ENCODE assay signal across 17 mouse cellular contexts in the genomic region with DNA sequence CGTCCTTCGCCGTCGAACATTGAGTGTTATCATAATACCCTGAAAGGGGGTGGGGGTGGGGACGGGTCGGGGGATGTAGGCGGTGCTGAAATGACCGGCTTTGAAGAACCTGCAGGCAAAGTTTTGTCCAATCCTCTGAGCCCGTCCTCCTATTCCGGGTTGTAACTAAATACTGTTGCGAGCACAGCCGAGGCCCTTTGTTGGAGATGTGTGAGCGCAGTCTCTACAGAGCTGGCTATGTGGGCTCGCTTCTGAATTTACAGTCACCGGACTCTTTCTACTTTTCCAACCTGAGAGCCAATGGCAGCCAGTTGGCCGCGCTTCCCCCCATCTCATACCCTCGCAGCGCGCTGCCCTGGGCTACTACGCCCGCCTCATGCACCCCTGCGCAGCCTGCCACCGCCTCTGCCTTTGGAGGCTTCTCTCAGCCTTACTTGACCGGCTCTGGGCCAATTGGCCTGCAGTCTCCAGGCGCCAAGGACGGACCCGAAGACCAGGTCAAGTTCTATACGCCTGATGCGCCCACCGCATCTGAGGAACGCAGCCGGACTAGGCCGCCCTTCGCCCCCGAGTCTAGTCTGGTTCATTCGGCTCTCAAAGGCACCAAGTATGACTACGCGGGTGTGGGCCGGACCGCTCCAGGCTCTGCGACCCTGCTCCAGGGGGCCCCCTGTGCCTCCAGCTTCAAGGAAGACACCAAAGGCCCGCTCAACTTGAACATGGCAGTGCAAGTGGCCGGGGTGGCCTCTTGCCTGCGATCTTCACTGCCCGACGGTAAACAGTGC. TPM values are rescaled to one million over a fixed set of nuclear protein-coding genes. Genes with fewer than 3 reads are reported as not detected.
A peak's percentile ranks its signal among the peaks of the same experiment; 100 is the strongest.
DNase-seq lines count a peak whose midpoint lies in the region; ATAC-seq lines count a peak whose summit lies in the region.
"Had no signal": no experiment of that assay in that cellular context is flagged by ENCODE, and none has a peak within 500 bp of the region (broad histone marks: within the 10 kb centered on the region; RNA-seq: fewer than 3 reads in every experiment).

A gene (plus strand): TSS at position 133 of the 785 bp plus-strand sequence.

- 0 out of 2 replicates have a peak, but pooled peaks have one; percentile 21 for ATAC-seq in forebrain, embryonic 11.5 days (replicated peaks; ENCODE audit: low FRiP score)
- ATAC-seq in forebrain, embryonic 15.5 days (replicated peaks) = no peak
- 0 out of 2 replicates have a peak, but pooled peaks have one; percentile 24 for ATAC-seq in kidney, embryonic 16.5 days (ENCODE audit: low FRiP score, low TSS enrichment)
- no peak for ATAC-seq in neural tube, embryonic 12.5 days (ENCODE audit: low FRiP score, low read depth)
- no peak for ATAC-seq in neural tube, embryonic 15.5 days (ENCODE audit: low FRiP score)
- no peak for ATAC-seq in neural tube, embryonic 14.5 days (ENCODE audit: low read depth)
- ATAC-seq in cerebellum, adult (ENCODE audit: insufficient number of reproducible peaks, low FRiP score, low TSS enrichment) = no peak

- no peak within 1 kb of the TSS for H3K4me2 ChIP-seq in forebrain, embryonic 11.5 days (ENCODE audit: low read depth, low read length, severe bottlenecking)
- no peak within 1 kb of the TSS for H3K4me2 ChIP-seq in forebrain, embryonic 15.5 days (replicated peaks)
- peak within 1 kb of the TSS; percentile 51 for H3K4me2 ChIP-seq in kidney, embryonic 16.5 days (replicated peaks; ENCODE audit: low read depth, low read length)
- H3K4me2 ChIP-seq in neural tube, embryonic 12.5 days (replicated peaks) = peak within 1 kb of the TSS; percentile 42
- no peak within 1 kb of the TSS for H3K4me2 ChIP-seq in neural tube, embryonic 15.5 days
- peak within 1 kb of the TSS; percentile 8; the same call in 1 of the 2 replicates for H3K4me2 ChIP-seq in neural tube, embryonic 14.5 days (ENCODE audit: low read depth, low read length)
- H3K4me2 ChIP-seq: embryonic facial prominence, embryonic 12.5 days; heart, embryonic 12.5 days had no signal

- no peak within 1 kb of the TSS for H3K27ac ChIP-seq in forebrain, embryonic 11.5 days (ENCODE audit: low read depth, low read length)
- H3K27ac ChIP-seq in forebrain, embryonic 15.5 days (replicated peaks) = no peak within 1 kb of the TSS
- H3K27ac ChIP-seq in kidney, embryonic 16.5 days (ENCODE audit: low read length) = peak within 1 kb of the TSS; percentile 61
- no peak within 1 kb of the TSS for H3K27ac ChIP-seq in neural tube, embryonic 12.5 days
- H3K27ac ChIP-seq in neural tube, embryonic 15.5 days (replicated peaks) = no peak within 1 kb of the TSS
- H3K27ac ChIP-seq in neural tube, embryonic 14.5 days (ENCODE audit: low read depth, low read length) = no peak within 1 kb of the TSS
- H3K27ac ChIP-seq: embryonic facial prominence, embryonic 12.5 days had no signal

- DNase-seq in forebrain, embryonic 11.5 days (ENCODE audit: low spot score) = peak; percentile 58
- no peak for DNase-seq in kidney, postnatal 14 days
- DNase-seq: gastrocnemius, postnatal 25 days; heart, postnatal 4 days; kidney, adult 9 months; lung, adult 18-20 months; lung, postnatal 36 days; midbrain, embryonic 14.5 days; thymus, postnatal 36 days had no signal

- no peaks in the 10 kb centered on the region for H3K9me3 ChIP-seq in forebrain, embryonic 11.5 days (ENCODE audit: control insufficient read depth, low read length)
- H3K9me3 ChIP-seq in forebrain, embryonic 15.5 days = no peaks in the 10 kb centered on the region
- no peaks in the 10 kb centered on the region for H3K9me3 ChIP-seq in kidney, embryonic 16.5 days (ENCODE audit: low read length)
- no peaks in the 10 kb centered on the region for H3K9me3 ChIP-seq in neural tube, embryonic 12.5 days
- H3K9me3 ChIP-seq in neural tube, embryonic 15.5 days (replicated peaks) = no peaks in the 10 kb centered on the region
- no peaks in the 10 kb centered on the region for H3K9me3 ChIP-seq in neural tube, embryonic 14.5 days (ENCODE audit: control insufficient read depth, low read length)
- H3K9me3 ChIP-seq: embryonic facial prominence, embryonic 12.5 days; heart, embryonic 12.5 days had no signal

- no peaks in the 10 kb centered on the region for H3K36me3 ChIP-seq in forebrain, embryonic 11.5 days (ENCODE audit: control insufficient read depth, insufficient read depth, low read length)
- H3K36me3 ChIP-seq in forebrain, embryonic 15.5 days = no peaks in the 10 kb centered on the region
- no peaks in the 10 kb centered on the region for H3K36me3 ChIP-seq in kidney, embryonic 16.5 days (ENCODE audit: insufficient read depth, low read length)
- H3K36me3 ChIP-seq in neural tube, embryonic 12.5 days = no peaks in the 10 kb centered on the region
- no peaks in the 10 kb centered on the region for H3K36me3 ChIP-seq in neural tube, embryonic 15.5 days
- no peaks in the 10 kb centered on the region for H3K36me3 ChIP-seq in neural tube, embryonic 14.5 days (ENCODE audit: control insufficient read depth, insufficient read depth, low read length)
- H3K36me3 ChIP-seq: embryonic facial prominence, embryonic 12.5 days; heart, embryonic 12.5 days had no signal

- peaks cover 98% of the 10 kb centered on the region for H3K27me3 ChIP-seq in forebrain, embryonic 11.5 days (ENCODE audit: control insufficient read depth, insufficient read depth, low read length)
- H3K27me3 ChIP-seq in forebrain, embryonic 15.5 days = peaks cover 99% of the 10 kb centered on the region
- peaks cover 64% of the 10 kb centered on the region for H3K27me3 ChIP-seq in kidney, embryonic 16.5 days (ENCODE audit: insufficient read depth, low read length)
- peaks cover 98% of the 10 kb centered on the region for H3K27me3 ChIP-seq in neural tube, embryonic 12.5 days (replicated peaks)
- H3K27me3 ChIP-seq in neural tube, embryonic 15.5 days (replicated peaks) = peaks cover 96% of the 10 kb centered on the region
- peaks cover 70% of the 10 kb centered on the region for H3K27me3 ChIP-seq in neural tube, embryonic 14.5 days (ENCODE audit: control insufficient read depth, insufficient read depth, low read length)

- H3K4me1 ChIP-seq in forebrain, embryonic 11.5 days (replicated peaks; ENCODE audit: control insufficient read depth, insufficient read depth, low read length) = peaks cover 4% of the 10 kb centered on the region; the same call in 1 of the 2 replicates
- H3K4me1 ChIP-seq in forebrain, embryonic 15.5 days = peaks cover 8% of the 10 kb centered on the region; the same call in 1 of the 2 replicates
- H3K4me1 ChIP-seq in kidney, embryonic 16.5 days (ENCODE audit: insufficient read depth, low read length) = peaks cover 56% of the 10 kb centered on the region
- peaks cover 15% of the 10 kb centered on the region for H3K4me1 ChIP-seq in neural tube, embryonic 12.5 days
- peaks cover 14% of the 10 kb centered on the region for H3K4me1 ChIP-seq in neural tube, embryonic 15.5 days
- H3K4me1 ChIP-seq in neural tube, embryonic 14.5 days (ENCODE audit: control insufficient read depth, insufficient read depth, low read length) = 0 out of 2 replicates have a peak, but pooled peaks cover 6% of the 10 kb centered on the region

- 2% methylated on average over 47 of the region's 47 CpGs for WGBS in forebrain, embryonic 11.5 days
- WGBS in forebrain, embryonic 15.5 days = 2% methylated on average over 47 of the region's 47 CpGs
- 6% methylated on average over 47 of the region's 47 CpGs for WGBS in kidney, embryonic 16.5 days
- under 1% methylated on average over 47 of the region's 47 CpGs for WGBS in neural tube, embryonic 12.5 days
- 5% methylated on average over 47 of the region's 47 CpGs for WGBS in neural tube, embryonic 15.5 days
- WGBS in neural tube, embryonic 14.5 days = 3% methylated on average over 47 of the region's 47 CpGs

- no peak within 1 kb of the TSS for H3K9ac ChIP-seq in forebrain, embryonic 11.5 days (ENCODE audit: low read length)
- H3K9ac ChIP-seq in forebrain, embryonic 15.5 days (replicated peaks) = no peak within 1 kb of the TSS
- H3K9ac ChIP-seq in kidney, embryonic 16.5 days (replicated peaks; ENCODE audit: low read length) = peak within 1 kb of the TSS; percentile 58
- peak within 1 kb of the TSS; percentile 36 for H3K9ac ChIP-seq in neural tube, embryonic 12.5 days
- no peak within 1 kb of the TSS for H3K9ac ChIP-seq in neural tube, embryonic 15.5 days (replicated peaks)
- no peak within 1 kb of the TSS for H3K9ac ChIP-seq in neural tube, embryonic 14.5 days (replicated peaks; ENCODE audit: low read depth, low read length)
- H3K9ac ChIP-seq: embryonic facial prominence, embryonic 12.5 days; heart, embryonic 12.5 days had no signal

- H3K4me3 ChIP-seq in forebrain, embryonic 11.5 days (ENCODE audit: low read depth, low read length) = no peak within 1 kb of the TSS
- H3K4me3 ChIP-seq in forebrain, embryonic 15.5 days = no peak within 1 kb of the TSS
- H3K4me3 ChIP-seq in kidney, embryonic 16.5 days (ENCODE audit: low read length) = peak within 1 kb of the TSS; percentile 28
- peak within 1 kb of the TSS; percentile 25 for H3K4me3 ChIP-seq in neural tube, embryonic 12.5 days
- no peak within 1 kb of the TSS for H3K4me3 ChIP-seq in neural tube, embryonic 15.5 days (replicated peaks)
- H3K4me3 ChIP-seq in neural tube, embryonic 14.5 days (ENCODE audit: low read depth, low read length) = no peak within 1 kb of the TSS
- H3K4me3 ChIP-seq: embryonic facial prominence, embryonic 12.5 days; heart, embryonic 12.5 days had no signal

RNA-seq across cellular contexts. Expression of the gene that starts here (rescaled TPM):
- polyA plus RNA-seq in forebrain, embryonic 11.5 days (2014; fragmentation: Nextera tagmentation; extraction: Ambion mirVana) = not detected in 2 replicates
- polyA plus RNA-seq in forebrain, embryonic 15.5 days (2015; fragmentation: Nextera tagmentation; extraction: Ambion mirVana) = not detected in 2 replicates
- polyA plus RNA-seq in kidney, embryonic 16.5 days (2015; fragmentation: Nextera tagmentation; extraction: Ambion mirVana) = 4.5 and 4.7 TPM in 2 replicates
- 4.1 and 8.0 TPM in 2 replicates for polyA plus RNA-seq in neural tube, embryonic 12.5 days (2016; fragmentation: Nextera tagmentation; extraction: Ambion mirVana)
- 0.38 and 0.43 TPM in 2 replicates for polyA plus RNA-seq in neural tube, embryonic 15.5 days (2015; fragmentation: Nextera tagmentation; extraction: Ambion mirVana)
- polyA plus RNA-seq in neural tube, embryonic 14.5 days (2014; fragmentation: Nextera tagmentation; extraction: Ambion mirVana) = not detected in 2 replicates
- polyA plus RNA-seq: embryonic facial prominence, embryonic 12.5 days; midbrain, embryonic 14.5 days had no signal

Comparison
In these comparisons a context has a peak if more than half of its experiments do, and no peak if none do; other contexts are left out.
1. H3K4me2 ChIP-seq: peak in kidney, embryonic 16.5 days (single experiment), neural tube, embryonic 12.5 days (single experiment) and neural tube, embryonic 14.5 days (single experiment); none in forebrain, embryonic 11.5 days (single experiment), forebrain, embryonic 15.5 days (single experiment) and neural tube, embryonic 15.5 days (single experiment).
2. H3K4me3 ChIP-seq: peak in kidney, embryonic 16.5 days (single experiment) and neural tube, embryonic 12.5 days (single experiment); none in forebrain, embryonic 11.5 days (single experiment), forebrain, embryonic 15.5 days (single experiment), neural tube, embryonic 15.5 days (single experiment) and neural tube, embryonic 14.5 days (single experiment).
3. H3K9ac ChIP-seq: peak in kidney, embryonic 16.5 days (single experiment) and neural tube, embryonic 12.5 days (single experiment); none in forebrain, embryonic 11.5 days (single experiment), forebrain, embryonic 15.5 days (single experiment), neural tube, embryonic 15.5 days (single experiment) and neural tube, embryonic 14.5 days (single experiment).
4. Peak in DNase-seq and ATAC-seq in forebrain, embryonic 11.5 days; RNA of the gene not detected or under 1 TPM.